Mouse (Mus musculus): ENCODE results near the gene Gna14. TPM values are rescaled to one million over a fixed set of nuclear protein-coding genes. Genes with fewer than 3 reads are reported as not detected.

The Gna14 gene
- polyA plus RNA-seq, 1 experiment from 2014 or later, result 1.3 TPM

DNA sequence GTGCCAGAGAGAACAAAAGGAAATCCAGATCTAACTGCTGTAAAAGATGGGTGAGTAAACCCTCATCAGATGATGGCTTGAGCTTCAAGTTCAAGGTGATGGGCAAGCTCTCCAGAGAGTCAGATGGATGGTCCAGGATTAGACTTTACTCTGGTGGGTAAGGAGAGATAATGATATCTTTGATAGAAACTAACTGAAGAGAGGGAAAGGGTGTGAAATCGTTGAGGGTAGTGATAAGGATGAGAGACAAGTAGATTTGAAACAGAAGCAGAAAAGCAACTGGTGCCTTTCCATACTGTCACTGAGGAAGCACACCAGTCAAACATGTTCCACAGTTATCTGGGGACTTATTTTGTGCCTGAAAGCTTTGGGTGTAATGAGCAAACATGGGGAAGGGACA is 56.9 kb downstream of the Gna14 start:
- H3K4me3 ChIP-seq, result no peak overlapping the region
- no peaks in the 10 kb centered on the region for H3K36me3 ChIP-seq
- whole genome bisulfite sequencing, result 85% methylated on average over 1 of the region's 1 CpGs
- no peak overlapping the region for H3K27ac ChIP-seq (replicated peaks)
- H3K4me2 ChIP-seq (replicated peaks), result no peak overlapping the region
- no peak for ATAC-seq (replicated peaks)
- H3K27me3 ChIP-seq, result no peaks in the 10 kb centered on the region
- H3K9me3 ChIP-seq, result no peaks in the 10 kb centered on the region
- 0 out of 2 replicates have a peak, but pooled peaks cover 6% of the 10 kb centered on the region for H3K4me1 ChIP-seq
- no peak overlapping the region for H3K9ac ChIP-seq (replicated peaks)

DNA sequence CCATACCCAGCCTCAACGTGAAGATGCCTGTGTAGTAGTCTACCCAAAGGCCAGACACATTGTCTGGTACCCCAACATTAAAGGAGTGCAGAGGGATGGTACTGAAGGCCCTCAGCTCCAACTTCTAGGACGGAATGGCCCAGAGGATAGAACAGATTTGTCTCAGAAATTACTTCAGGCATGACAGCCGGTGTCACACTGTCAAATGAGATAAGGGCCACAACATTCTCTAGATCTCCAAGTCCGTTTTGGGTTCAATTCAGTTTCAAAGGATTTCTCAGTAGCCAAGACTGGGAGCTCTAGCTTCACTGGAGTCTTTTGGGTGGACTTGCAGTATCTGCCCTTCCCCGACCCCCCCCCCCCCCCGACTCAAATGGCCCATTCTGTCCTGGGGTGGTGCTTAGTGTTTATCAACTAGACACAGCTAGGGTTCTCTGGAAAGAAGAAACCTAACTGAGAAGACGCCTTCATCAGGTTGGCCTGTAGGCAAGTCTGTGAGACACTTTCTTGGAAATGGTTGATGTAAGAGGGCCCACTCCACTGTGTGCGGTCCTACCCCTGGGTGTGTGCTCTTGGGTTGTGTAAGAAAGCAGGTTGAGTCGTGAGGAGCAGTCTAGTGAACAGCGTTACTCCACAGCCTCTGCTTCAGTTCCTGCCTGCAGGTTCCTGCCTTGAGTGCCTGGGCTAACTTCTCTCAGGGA is 59.4 kb downstream of the Gna14 start:
- Histone ChIP-seq H3K4me3 (no peak overlapping the region), H3K4me2 (replicated peaks) (no peak overlapping the region), H3K9me3 (no peaks in the 10 kb centered on the region), H3K27me3 (no peaks in the 10 kb centered on the region), H3K36me3 (no peaks in the 10 kb centered on the region), H3K9ac (replicated peaks) (no peak overlapping the region), H3K4me1 (0 out of 2 replicates have a peak, but pooled peaks cover 6% of the 10 kb centered on the region), H3K27ac (replicated peaks) (no peak overlapping the region)
- ATAC-seq (replicated peaks), result no peak
- WGBS, result 93% methylated on average over 10 of the region's 10 CpGs

DNA sequence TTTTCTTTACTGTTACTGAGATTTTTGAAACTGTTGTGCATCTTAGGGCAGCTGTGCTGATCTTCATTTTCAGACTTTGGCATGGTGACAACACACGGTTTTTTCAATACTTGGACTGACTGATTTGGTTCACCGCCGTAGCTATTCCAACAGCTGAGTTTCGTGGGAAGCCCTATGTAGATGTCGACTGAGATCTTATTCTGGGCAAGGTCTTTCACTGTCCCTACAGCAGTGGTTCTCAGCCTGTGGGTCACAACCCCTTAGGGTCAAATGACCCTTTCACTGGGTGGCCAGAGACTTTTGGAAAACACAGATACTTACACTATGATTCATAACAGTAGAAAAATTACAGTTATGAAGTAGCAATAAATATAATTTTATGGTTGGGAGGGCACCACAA is 60.5 kb downstream of the Gna14 start:
- Histone ChIP-seq H3K4me2 (replicated peaks) (no peak overlapping the region), H3K4me1 (0 out of 2 replicates have a peak, but pooled peaks cover 6% of the 10 kb centered on the region)
- 73% methylated on average over 5 of the region's 5 CpGs for WGBS

DNA sequence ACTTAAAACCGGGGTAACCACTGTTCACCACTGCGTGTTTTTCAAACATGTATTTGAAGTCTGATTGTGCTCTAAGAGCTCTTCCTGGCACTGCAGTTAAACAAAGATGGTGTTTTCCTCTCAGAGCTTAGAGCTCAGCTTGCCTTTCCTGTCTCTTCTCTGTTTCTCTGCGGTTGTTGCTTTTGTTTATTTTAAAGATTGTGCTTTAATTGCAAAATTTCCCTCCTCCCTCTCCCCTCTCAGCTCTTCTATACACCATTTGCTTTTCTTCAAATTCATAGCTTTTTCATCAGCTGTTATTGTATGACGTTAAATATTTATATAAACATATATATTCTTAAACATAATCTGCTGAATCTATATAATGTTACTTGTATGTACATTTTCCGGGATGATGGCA is 66.5 kb downstream of the Gna14 start:
- H3K4me1 ChIP-seq, result peaks cover 13% of the 10 kb centered on the region
- 66% methylated on average over 5 of the region's 5 CpGs for WGBS
- H3K9me3 ChIP-seq, result no peaks in the 10 kb centered on the region
- H3K36me3 ChIP-seq, result no peaks in the 10 kb centered on the region
- no peak overlapping the region for H3K4me3 ChIP-seq
- ATAC-seq (replicated peaks), result no peak
- H3K27ac ChIP-seq (replicated peaks), result no peak overlapping the region
- H3K27me3 ChIP-seq, result no peaks in the 10 kb centered on the region
- H3K9ac ChIP-seq (replicated peaks), result no peak overlapping the region
- H3K4me2 ChIP-seq (replicated peaks), result no peak overlapping the region

More for the DNA sequence above, 60.5 kb downstream of the Gna14 start:
- no peaks in the 10 kb centered on the region for H3K9me3 ChIP-seq
- H3K36me3 ChIP-seq, result no peaks in the 10 kb centered on the region
- H3K9ac ChIP-seq (replicated peaks), result no peak overlapping the region
- ATAC-seq (replicated peaks), result no peak
- H3K27me3 ChIP-seq, result no peaks in the 10 kb centered on the region
- no peak overlapping the region for H3K4me3 ChIP-seq
- no peak overlapping the region for H3K27ac ChIP-seq (replicated peaks)

DNA sequence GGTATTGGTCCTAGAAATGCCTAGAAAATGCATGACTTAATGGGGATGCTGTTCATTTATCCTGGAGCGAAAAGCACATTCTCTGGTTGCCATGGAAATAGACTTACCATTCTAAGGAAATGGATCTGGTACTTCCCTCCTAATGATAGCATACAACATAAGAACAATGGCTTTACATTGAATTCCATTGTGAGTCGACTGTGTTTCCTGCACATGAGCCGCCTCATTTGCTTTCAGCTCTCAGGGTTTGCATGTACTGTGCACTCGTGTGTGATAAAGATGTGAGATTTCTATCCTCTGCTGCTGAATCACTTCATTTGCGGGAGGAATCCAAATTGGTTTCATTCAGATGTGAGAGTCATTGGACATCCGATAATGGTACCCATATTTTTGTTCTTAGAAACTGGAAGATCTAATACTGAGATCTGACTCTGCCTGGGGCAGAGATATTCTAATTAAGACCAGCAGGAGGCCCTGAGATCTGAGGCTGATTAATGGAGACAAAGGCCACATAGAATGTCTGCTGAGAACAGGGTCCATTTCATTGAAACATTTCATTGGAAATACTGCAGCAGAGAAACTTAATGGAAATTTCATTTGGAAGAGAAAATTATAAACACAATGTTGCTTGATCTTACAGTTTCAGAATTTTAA is 71.3 kb downstream of the Gna14 start:
- Histone ChIP-seq H3K27ac (replicated peaks) (peak overlapping the region; percentile 73), H3K9me3 (no peaks in the 10 kb centered on the region), H3K4me1 (peaks cover 19% of the 10 kb centered on the region), H3K27me3 (no peaks in the 10 kb centered on the region), H3K4me3 (no peak overlapping the region), H3K9ac (replicated peaks) (no peak overlapping the region), H3K36me3 (no peaks in the 10 kb centered on the region), H3K4me2 (replicated peaks) (no peak overlapping the region)
- 3% methylated on average over 6 of the region's 6 CpGs for WGBS
- ATAC-seq (replicated peaks), result peak; percentile 94

DNA sequence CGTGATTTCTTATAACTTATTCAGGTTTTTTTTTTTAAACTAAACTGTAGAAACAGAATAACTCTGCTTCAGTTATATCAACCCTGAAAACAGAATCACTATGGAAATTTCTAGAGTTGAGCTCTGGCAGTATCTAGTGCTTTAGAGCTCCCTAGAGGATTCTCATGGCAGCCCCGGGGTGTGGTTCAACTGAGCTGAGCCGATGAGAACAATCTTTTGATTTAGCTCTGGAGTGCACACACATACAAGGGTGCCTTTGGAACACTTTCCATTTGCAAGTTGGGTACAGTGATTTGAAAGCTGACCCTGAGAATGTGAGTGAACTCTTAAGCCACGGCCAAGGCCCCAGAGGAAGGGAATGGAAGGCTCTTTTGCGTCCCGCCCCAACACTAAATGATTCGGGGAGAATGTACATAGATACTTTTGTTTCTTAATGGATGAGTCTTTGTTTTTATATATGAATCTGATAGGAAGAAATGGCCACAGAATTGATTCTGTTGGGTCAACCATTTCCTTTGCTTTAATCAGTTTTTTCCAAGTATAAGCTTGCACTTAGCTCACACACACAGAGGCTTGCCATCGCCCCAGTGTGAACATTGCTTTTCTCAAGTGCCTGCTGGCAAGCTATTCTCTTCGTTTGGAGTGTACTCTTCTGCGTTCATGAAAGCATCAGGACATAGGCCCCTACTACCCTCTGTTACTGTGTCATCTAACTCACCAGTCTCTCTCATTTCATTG is 75.0 kb downstream of the Gna14 start:
- H3K9ac ChIP-seq (replicated peaks), result no peak overlapping the region
- H3K4me3 ChIP-seq, result no peak overlapping the region
- no peaks in the 10 kb centered on the region for H3K9me3 ChIP-seq
- H3K27ac ChIP-seq (replicated peaks), result no peak overlapping the region
- no peak overlapping the region for H3K4me2 ChIP-seq (replicated peaks)
- no peaks in the 10 kb centered on the region for H3K27me3 ChIP-seq
- no peaks in the 10 kb centered on the region for H3K36me3 ChIP-seq
- peaks cover 19% of the 10 kb centered on the region for H3K4me1 ChIP-seq
- 88% methylated on average over 10 of the region's 10 CpGs for WGBS
- no peak for ATAC-seq (replicated peaks)

DNA sequence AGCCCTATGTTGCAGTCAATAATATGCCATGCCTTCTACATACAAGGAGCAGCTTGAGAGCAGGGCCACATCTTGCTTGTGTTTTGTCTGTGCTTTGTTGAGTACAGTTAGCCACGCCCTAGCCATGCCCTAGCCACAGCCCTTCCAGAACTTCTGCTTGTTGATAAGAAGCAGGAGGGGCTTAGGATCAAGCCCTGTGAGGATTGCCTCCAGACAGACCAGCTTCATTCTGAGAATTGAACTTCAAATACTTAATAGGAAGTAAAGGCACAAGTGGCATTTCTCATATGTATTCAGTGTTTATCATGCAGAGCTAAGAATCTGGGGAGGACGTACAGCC is 75.5 kb downstream of the Gna14 start:
- no peaks in the 10 kb centered on the region for H3K27me3 ChIP-seq
- H3K36me3 ChIP-seq, result no peaks in the 10 kb centered on the region
- ATAC-seq (replicated peaks), result no peak
- H3K9ac ChIP-seq (replicated peaks), result no peak overlapping the region
- H3K4me2 ChIP-seq (replicated peaks), result no peak overlapping the region
- no peak overlapping the region for H3K4me3 ChIP-seq
- 87% methylated on average over 2 of the region's 2 CpGs for WGBS
- no peak overlapping the region for H3K27ac ChIP-seq (replicated peaks)
- H3K4me1 ChIP-seq, result peaks cover 15% of the 10 kb centered on the region
- no peaks in the 10 kb centered on the region for H3K9me3 ChIP-seq

GRCm38 (mm10) chr19:16514201-16514600 is 78.6 kb downstream of the Gna14 start:
- Histone ChIP-seq H3K36me3 (no peaks in the 10 kb centered on the region), H3K9me3 (no peaks in the 10 kb centered on the region), H3K4me3 (no peak overlapping the region), H3K4me1 (no peaks in the 10 kb centered on the region), H3K9ac (replicated peaks) (no peak overlapping the region), H3K27ac (replicated peaks) (no peak overlapping the region), H3K27me3 (no peaks in the 10 kb centered on the region), H3K4me2 (replicated peaks) (no peak overlapping the region)
- no peak for ATAC-seq (replicated peaks)
- 88% methylated on average over 4 of the region's 4 CpGs for WGBS

DNA sequence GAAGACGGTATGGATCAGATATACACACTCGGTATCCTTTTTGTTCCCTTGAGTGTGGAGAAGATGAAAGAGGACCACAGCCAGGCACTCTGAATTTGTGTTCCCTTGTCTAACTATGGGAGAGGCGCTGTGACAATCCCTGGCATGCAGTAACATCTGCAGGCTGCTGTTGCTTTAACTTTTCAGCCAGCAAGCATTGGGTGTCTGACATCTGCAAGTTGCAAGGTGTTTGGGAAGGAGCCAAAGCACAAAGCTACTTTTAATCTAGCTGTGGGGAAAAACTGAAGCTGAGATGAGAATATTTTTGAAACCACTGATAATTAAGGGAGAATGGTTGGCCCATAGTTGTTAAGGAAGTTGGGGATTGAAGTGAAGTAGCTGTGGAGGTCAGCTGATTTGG is 83.0 kb downstream of the Gna14 start:
- H3K36me3 ChIP-seq, result no peaks in the 10 kb centered on the region
- no peak overlapping the region for H3K27ac ChIP-seq (replicated peaks)
- no peak for ATAC-seq (replicated peaks)
- no peak overlapping the region for H3K9ac ChIP-seq (replicated peaks)
- H3K4me1 ChIP-seq, result no peaks in the 10 kb centered on the region
- 86% methylated on average over 3 of the region's 3 CpGs for WGBS
- no peak overlapping the region for H3K4me3 ChIP-seq
- H3K27me3 ChIP-seq, result no peaks in the 10 kb centered on the region
- no peak overlapping the region for H3K4me2 ChIP-seq (replicated peaks)
- no peaks in the 10 kb centered on the region for H3K9me3 ChIP-seq

DNA sequence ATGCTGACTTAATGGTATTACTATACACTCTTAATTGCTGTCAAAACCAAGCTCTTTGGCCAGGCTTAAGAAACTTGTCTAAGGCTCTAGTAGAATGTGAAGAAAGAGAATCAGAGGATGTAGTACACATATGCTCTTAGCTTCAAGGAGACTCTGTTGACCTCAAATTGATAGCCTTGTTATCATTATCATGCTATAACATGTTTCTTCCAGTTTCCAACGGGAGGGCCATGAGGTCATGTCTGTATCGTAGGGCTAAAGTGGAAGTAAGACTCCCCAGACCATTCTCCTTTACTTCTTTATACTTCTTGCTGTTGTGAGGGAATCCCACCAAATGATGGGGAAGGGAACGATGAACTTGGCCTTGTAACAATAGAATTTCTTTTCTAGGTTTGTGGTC is 85.0 kb downstream of the Gna14 start:
- H3K4me3 ChIP-seq, result no peak overlapping the region
- no peak overlapping the region for H3K4me2 ChIP-seq (replicated peaks)
- no peaks in the 10 kb centered on the region for H3K36me3 ChIP-seq
- H3K9ac ChIP-seq (replicated peaks), result no peak overlapping the region
- no peaks in the 10 kb centered on the region for H3K4me1 ChIP-seq
- H3K9me3 ChIP-seq, result no peaks in the 10 kb centered on the region
- no peak for ATAC-seq (replicated peaks)
- 95% methylated on average over 3 of the region's 3 CpGs for WGBS
- H3K27ac ChIP-seq (replicated peaks), result no peak overlapping the region
- H3K27me3 ChIP-seq, result no peaks in the 10 kb centered on the region

DNA sequence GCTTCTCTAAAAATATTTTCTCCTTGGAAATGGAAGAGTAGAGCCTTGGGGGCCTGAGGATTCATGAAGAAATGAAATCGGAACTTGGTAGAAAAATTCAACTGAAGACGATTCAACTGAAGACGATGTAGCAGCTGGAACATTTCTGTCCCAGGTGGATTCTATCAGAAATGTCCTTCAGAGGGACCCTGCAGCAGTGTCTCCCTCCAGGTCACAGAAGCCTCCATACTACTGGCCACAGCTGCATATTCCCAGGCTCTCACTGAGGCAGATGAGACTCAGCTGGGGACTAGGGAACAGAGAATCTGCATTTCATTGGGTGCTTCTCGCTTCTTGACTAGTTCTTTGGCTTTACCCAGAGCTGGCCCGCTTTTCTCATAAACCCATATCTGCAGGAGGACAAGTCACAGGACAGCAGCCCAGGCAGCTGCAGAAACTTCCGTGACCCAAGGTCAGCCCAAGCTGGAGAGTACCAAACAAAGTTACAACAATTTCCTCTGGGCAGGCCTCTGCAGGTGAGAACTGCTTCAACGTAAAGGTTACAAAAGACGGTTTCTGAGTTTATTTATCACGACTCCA is 90.8 kb downstream of the Gna14 start:
- Histone ChIP-seq H3K9ac (replicated peaks) (no peak overlapping the region), H3K27me3 (no peaks in the 10 kb centered on the region), H3K27ac (replicated peaks) (no peak overlapping the region), H3K4me3 (no peak overlapping the region), H3K36me3 (no peaks in the 10 kb centered on the region), H3K9me3 (no peaks in the 10 kb centered on the region), H3K4me1 (no peaks in the 10 kb centered on the region), H3K4me2 (replicated peaks) (no peak overlapping the region)
- WGBS, result 94% methylated on average over 9 of the region's 9 CpGs
- ATAC-seq (replicated peaks), result no peak

GRCm38 (mm10) chr19:16527031-16527430 is 91.5 kb downstream of the Gna14 start:
- H3K4me2 ChIP-seq (replicated peaks), result no peak overlapping the region
- H3K4me3 ChIP-seq, result no peak overlapping the region
- ATAC-seq (replicated peaks), result no peak
- no peak overlapping the region for H3K9ac ChIP-seq (replicated peaks)
- H3K36me3 ChIP-seq, result no peaks in the 10 kb centered on the region
- no peaks in the 10 kb centered on the region for H3K9me3 ChIP-seq
- no peak overlapping the region for H3K27ac ChIP-seq (replicated peaks)
- H3K4me1 ChIP-seq, result no peaks in the 10 kb centered on the region
- WGBS, result 91% methylated on average over 5 of the region's 5 CpGs
- H3K27me3 ChIP-seq, result no peaks in the 10 kb centered on the region
